Mouse (Mus musculus) WW6 (cell line): ENCODE measurements at regions not wholly inside any gene's neighbourhood (a gene's known extent, or its start where the extent isn't known, plus 50 kb on each side); places are given as distances from the start of the nearest gene placed in this dataset.

Source experiments
- DNase-seq: peaks from one replicate; pipeline ENCODE4 v3.0.0-alpha.2; 2013; ENCODE audit warnings: low read depth, low spot score

GRCm38 (mm10) chr11:20882756-20883155 lies 51.9 kb upstream of the Lgalsl start:
- DNase-seq = no peak

GRCm38 (mm10) chr11:20883907-20884306 lies 53.1 kb upstream of the Lgalsl start:
- no peak for DNase-seq

GRCm38 (mm10) chr11:20887044-20887443 lies 56.2 kb upstream of the Lgalsl start:
- DNase-seq = no peak

GRCm38 (mm10) chr11:20890479-20890878 lies 59.6 kb upstream of the Lgalsl start:
- DNase-seq = no peak

- no peak for DNase-seq
Measured at GRCm38 (mm10) chr11:20891711-20892110, 60.9 kb upstream of the Lgalsl start.

GRCm38 (mm10) chr11:20896277-20897123 lies 65.6 kb upstream of the Lgalsl start:
- no peak for DNase-seq

- DNase-seq = no peak
Measured at GRCm38 (mm10) chr11:20897468-20897867, 66.6 kb upstream of the Lgalsl start.

- DNase-seq = no peak
Measured at GRCm38 (mm10) chr11:20898558-20898957, 67.7 kb upstream of the Lgalsl start.

GRCm38 (mm10) chr11:20899766-20900165 lies 68.9 kb upstream of the Lgalsl start:
- DNase-seq = no peak

GRCm38 (mm10) chr11:20902001-20902400 lies 71.1 kb upstream of the Lgalsl start:
- DNase-seq = no peak

- no peak for DNase-seq
Measured at GRCm38 (mm10) chr11:20902910-20903309, 72.1 kb upstream of the Lgalsl start.

GRCm38 (mm10) chr11:20907996-20908395 lies 77.1 kb upstream of the Lgalsl start:
- no peak for DNase-seq

GRCm38 (mm10) chr11:20908471-20908870 lies 77.6 kb upstream of the Lgalsl start:
- DNase-seq = no peak

- DNase-seq = no peak
Measured at GRCm38 (mm10) chr11:20913042-20913441, 82.2 kb upstream of the Lgalsl start.

- DNase-seq = peak; percentile 61
Measured at GRCm38 (mm10) chr11:20913598-20914296, 82.9 kb upstream of the Lgalsl start.

- no peak for DNase-seq
Measured at GRCm38 (mm10) chr11:20914297-20914997, 83.6 kb upstream of the Lgalsl start.

GRCm38 (mm10) chr11:20915182-20915602 lies 84.3 kb upstream of the Lgalsl start:
- DNase-seq = no peak

GRCm38 (mm10) chr11:20915687-20916432 lies 85.0 kb upstream of the Lgalsl start:
- DNase-seq = no peak

- DNase-seq = no peak
Measured at GRCm38 (mm10) chr11:20916473-20916911, 85.6 kb upstream of the Lgalsl start.

GRCm38 (mm10) chr11:20916961-20917360 lies 86.1 kb upstream of the Lgalsl start:
- no peak for DNase-seq

GRCm38 (mm10) chr11:20917483-20917882 lies 86.6 kb upstream of the Lgalsl start:
- DNase-seq = no peak
